Mouse (Mus musculus): Measurements from ENCODE around the gene Olfr876.

DNA sequence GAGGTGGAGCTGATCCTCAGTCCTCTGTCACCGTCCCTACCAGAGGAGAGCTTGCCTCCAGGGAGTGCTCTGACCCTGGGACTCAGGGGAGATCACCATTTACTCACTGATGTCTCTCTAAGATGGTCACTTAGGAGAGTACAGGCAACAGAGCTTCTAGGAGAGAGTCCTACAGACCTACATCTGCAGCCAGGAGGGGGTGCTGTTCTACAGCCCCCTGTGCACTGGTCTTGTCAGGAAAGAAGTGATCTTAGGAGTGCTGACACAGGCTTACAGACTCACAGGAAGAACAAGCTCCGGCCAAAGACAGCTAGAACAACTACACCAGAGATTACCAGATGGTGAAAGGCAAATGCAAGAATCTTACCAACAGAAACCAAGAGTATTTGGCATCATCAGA lies 40.3 kb upstream of the Olfr876 start:
- peak; percentile 37; the same call in 1 of the 2 replicates for TF ChIP-seq CTCF (IDR thresholded peaks at IDR 0.05; ENCODE audit: low read depth)
- no peak for TF ChIP-seq EP300 (optimal IDR thresholded peaks at IDR 0.05)
